Mouse (Mus musculus) CH12.LX (cell line): Measurements from ENCODE around the gene Sacs.

Experiments used
- CHD1 ChIP-seq: IDR thresholded peaks from 2 replicates; pipeline ENCODE4 v1.6.1; 2012; ENCODE audit warnings: low read depth, low read length, improper control_type of control experiment, inconsistent platforms
- CTCF ChIP-seq, 2 experiments: IDR thresholded peaks in 1 of 2; conservative IDR thresholded peaks in 1 of 2; 2 replicates each; pipeline ENCODE4 v1.5.1; 2011 to 2012; ENCODE audit warnings: low read depth in 2 of 2, low read length in 2 of 2, improper control_type of control experiment in 1 of 2, inconsistent platforms in 1 of 2, mild to moderate bottlenecking in 1 of 2, moderate library complexity in 1 of 2
- E2F4 ChIP-seq: IDR thresholded peaks from 2 replicates; pipeline ENCODE4 v1.6.1; 2011; ENCODE audit warnings: low read depth, low read length, improper control_type of control experiment; ENCODE audit not compliant: insufficient replicate concordance
- EP300 ChIP-seq: IDR thresholded peaks from 2 replicates; pipeline ENCODE4 v1.6.1; 2011; ENCODE audit warnings: low read length, improper control_type of control experiment
- ETS1 ChIP-seq: conservative IDR thresholded peaks from 2 replicates; pipeline ENCODE4 v1.6.1; 2012; ENCODE audit warnings: low read depth, mild to moderate bottlenecking, inconsistent platforms, low read length, improper control_type of control experiment, moderate library complexity
- GABPA ChIP-seq: IDR thresholded peaks from 2 replicates; pipeline ENCODE4 v1.6.1; 2012; ENCODE audit warnings: low read depth, low read length, improper control_type of control experiment, inconsistent platforms; ENCODE audit not compliant: insufficient replicate concordance
- MAFK ChIP-seq: IDR thresholded peaks from 2 replicates; pipeline ENCODE4 v1.6.1; 2011; ENCODE audit warnings: low read length, improper control_type of control experiment; ENCODE audit not compliant: insufficient replicate concordance
- MAX ChIP-seq: IDR thresholded peaks from 2 replicates; pipeline ENCODE4 v1.6.1; 2011; ENCODE audit warnings: low read length, improper control_type of control experiment
- NRF1 ChIP-seq: IDR thresholded peaks from 2 replicates; pipeline ENCODE4 v1.6.1; 2014; ENCODE audit warnings: low read depth, mild to moderate bottlenecking, inconsistent platforms, low read length, improper control_type of control experiment, moderate library complexity
- POLR2A ChIP-seq: IDR thresholded peaks from 2 replicates; pipeline ENCODE4 v1.6.1; 2011; ENCODE audit warnings: low read depth, mild to moderate bottlenecking, improper control_type of control experiment, low read length
- RAD21 ChIP-seq: IDR thresholded peaks from 2 replicates; pipeline ENCODE4 v1.6.1; 2011; ENCODE audit warnings: low read depth, mild to moderate bottlenecking, low read length, improper control_type of control experiment, moderate library complexity
- TBP ChIP-seq: conservative IDR thresholded peaks from 2 replicates; pipeline ENCODE4 v1.6.1; 2011; ENCODE audit warnings: low read depth, low read length, improper control_type of control experiment
- USF2 ChIP-seq: conservative IDR thresholded peaks from 2 replicates; pipeline ENCODE4 v1.6.1; 2011; ENCODE audit warnings: low read depth, low read length, improper control_type of control experiment
- ZC3H11A ChIP-seq: IDR thresholded peaks from 2 replicates; pipeline ENCODE4 v1.6.1; 2012; ENCODE audit warnings: low read depth, mild to moderate bottlenecking, inconsistent platforms, low read length, improper control_type of control experiment

- TF ChIP-seq TBP: no peak
- no peak for TF ChIP-seq POLR2A
- TF ChIP-seq RAD21: no peak
- no peak for TF ChIP-seq CHD1
- TF ChIP-seq NRF1: no peak
- TF ChIP-seq MAFK: no peak
- no peak for TF ChIP-seq E2F4
- TF ChIP-seq MAX: no peak
- no peak for TF ChIP-seq USF2
- no peak for TF ChIP-seq GABPA
- TF ChIP-seq CTCF (conservative IDR thresholded peaks at IDR 0.05 in 1 of 2, IDR thresholded peaks at IDR 0.05 in 1 of 2; ENCODE audit: low read depth in 2 of 2, low read length in 2 of 2): no peak
- no peak for TF ChIP-seq ETS1
- TF ChIP-seq ZC3H11A: no peak
- no peak for TF ChIP-seq EP300
Observed at GRCm38 (mm10) chr14:61161367-61162334, 23.4 kb downstream of the Sacs start.
